Mouse (Mus musculus): ENCODE measurements around the gene Rwdd3. TPM values are rescaled to one million over a fixed set of nuclear protein-coding genes. Genes with fewer than 3 reads are reported as not detected.

Rwdd3 gene
- total RNA-seq, 2 experiments from 2014 or later = 6.6 to 7.4 TPM

Other genes with a start within 250 kb of the Rwdd3 start
- 0.04 TPM in 1 of 2 replicates, not detected in the other for gene Tmem56, start 111.4 kb upstream of the Rwdd3 start, total RNA-seq (2014; fragmentation: Nextera tagmentation)
- 0.04 and 0.21 TPM in 2 replicates for gene Tmem56, start 111.4 kb upstream of the Rwdd3 start, total RNA-seq (2017)
- 20.4 and 28.5 TPM in 2 replicates for gene Alg14, start 120.1 kb upstream of the Rwdd3 start, total RNA-seq (2014; fragmentation: Nextera tagmentation)
- gene Alg14, start 120.1 kb upstream of the Rwdd3 start, total RNA-seq (2017) = 8.4 and 13.0 TPM in 2 replicates

All from granulocyte monocyte progenitor cell, adult 5-6 weeks (primary cell).